11 mouse cellular contexts compared by ENCODE assay signal in the genomic region with DNA sequence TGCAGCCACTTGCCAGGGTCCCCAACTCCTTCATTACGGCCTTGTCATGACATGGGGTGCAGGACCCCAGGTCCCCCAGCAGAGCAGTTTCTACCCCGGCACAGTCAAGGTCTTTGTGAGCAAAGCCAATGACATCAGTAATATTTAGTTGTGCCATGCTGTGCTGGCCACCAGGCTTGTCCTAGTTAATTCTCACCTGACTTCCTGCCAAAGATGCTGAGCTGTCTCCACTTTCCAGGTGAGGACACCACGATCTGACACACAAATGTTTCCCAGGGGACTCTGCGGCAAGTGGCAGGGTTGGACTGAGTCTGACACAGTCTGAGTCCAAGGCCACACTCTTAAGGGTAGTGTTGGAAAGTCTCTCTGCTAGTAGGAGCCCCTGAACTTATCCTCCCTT. TPM values are rescaled to one million over a fixed set of nuclear protein-coding genes. Genes with fewer than 3 reads are reported as not detected.
DNase-seq lines count a peak whose midpoint lies in the region; ATAC-seq and TF ChIP-seq lines count a peak whose summit lies in the region.
"Had no signal": no experiment of that assay in that cellular context is flagged by ENCODE, and none has a peak within 500 bp of the region (broad histone marks: within the 10 kb centered on the region; RNA-seq: fewer than 3 reads in every experiment).

A gene (plus strand): TSS at position 173 of the 400 bp plus-strand sequence.

- H3K4me1 ChIP-seq in hindbrain, embryonic 16.5 days (ENCODE audit: control insufficient read depth, insufficient read depth, low read depth, low read length) = peaks cover 4% of the 10 kb centered on the region
- H3K4me1 ChIP-seq in midbrain, embryonic 16.5 days (ENCODE audit: control insufficient read depth, insufficient read depth, low read length) = peaks cover 2% of the 10 kb centered on the region; the same call in 1 of the 2 replicates
- H3K4me1 ChIP-seq: liver, embryonic 13.5 days had no signal

- peaks cover 12% of the 10 kb centered on the region for H3K27me3 ChIP-seq in hindbrain, embryonic 16.5 days (replicated peaks; ENCODE audit: control insufficient read depth, insufficient read depth, low read length)
- H3K27me3 ChIP-seq in midbrain, embryonic 16.5 days (ENCODE audit: control insufficient read depth, insufficient read depth, low read depth, low read length) = peaks cover 4% of the 10 kb centered on the region; the same call in 1 of the 2 replicates

- intact Hi-C loops in left cerebral cortex, adult 2 months (cut with DNase I) = no loop called here

- H3K9me3 ChIP-seq in hindbrain, embryonic 16.5 days (ENCODE audit: control insufficient read depth, low read length) = no peaks in the 10 kb centered on the region
- no peaks in the 10 kb centered on the region for H3K9me3 ChIP-seq in midbrain, embryonic 16.5 days (replicated peaks; ENCODE audit: control insufficient read depth, low read length, poor library complexity, severe bottlenecking)
- H3K9me3 ChIP-seq: liver, embryonic 13.5 days had no signal

- ATAC-seq in cerebellum, adult (ENCODE audit: insufficient number of reproducible peaks, low FRiP score, low TSS enrichment) = peak; percentile 47
- no peak for ATAC-seq in hindbrain, embryonic 16.5 days
- ATAC-seq in midbrain, embryonic 16.5 days = no peak

- H3K27ac ChIP-seq in left cerebral cortex, adult 2 months = no peak within 1 kb of the TSS
- no peak within 1 kb of the TSS for H3K27ac ChIP-seq in hindbrain, embryonic 16.5 days (ENCODE audit: low read depth, low read length)
- H3K27ac ChIP-seq in midbrain, embryonic 16.5 days (ENCODE audit: low read length) = no peak within 1 kb of the TSS
- H3K27ac ChIP-seq: liver, embryonic 13.5 days had no signal

- WGBS in hindbrain, embryonic 16.5 days = 84% methylated on average over 4 of the region's 4 CpGs
- WGBS in midbrain, embryonic 16.5 days = 84% methylated on average over 4 of the region's 4 CpGs

- no peaks in the 10 kb centered on the region for H3K36me3 ChIP-seq in hindbrain, embryonic 16.5 days (ENCODE audit: control insufficient read depth, insufficient read depth, low read length)
- H3K36me3 ChIP-seq in midbrain, embryonic 16.5 days (ENCODE audit: control insufficient read depth, insufficient read depth, low read length) = no peaks in the 10 kb centered on the region
- H3K36me3 ChIP-seq: liver, embryonic 13.5 days had no signal

- TF ChIP-seq CTCF in left cerebral cortex, adult 2 months (IDR thresholded peaks at IDR 0.05) = no peak

- DNase-seq in cerebellum, postnatal 4 days (ENCODE audit: low spot score in 2 of 2) = no peak
- DNase-seq in left cerebral cortex, adult 2 months (ENCODE audit: extremely low spot score in 1 of 2, low spot score in 2 of 2) = no peak
- DNase-seq in left cerebral cortex, adult 11 months (ENCODE audit: low spot score) = no peak
- no peak for DNase-seq in heart, adult 18-20 months
- DNase-seq in lung, postnatal 10 days = no peak
- DNase-seq: kidney, postnatal 25 days; liver, embryonic 13.5 days; right cerebral cortex, postnatal 14 days had no signal

- no peak within 1 kb of the TSS for H3K9ac ChIP-seq in hindbrain, embryonic 16.5 days (ENCODE audit: low read depth, low read length)
- H3K9ac ChIP-seq in midbrain, embryonic 16.5 days (ENCODE audit: low read depth, low read length) = no peak within 1 kb of the TSS
- H3K9ac ChIP-seq: liver, embryonic 13.5 days had no signal

- H3K4me2 ChIP-seq in hindbrain, embryonic 16.5 days (ENCODE audit: low read length) = no peak within 1 kb of the TSS
- H3K4me2 ChIP-seq in midbrain, embryonic 16.5 days (ENCODE audit: low read length) = no peak within 1 kb of the TSS
- H3K4me2 ChIP-seq: liver, embryonic 13.5 days had no signal

- no peak within 1 kb of the TSS for H3K4me3 ChIP-seq in left cerebral cortex, adult 2 months
- no peak within 1 kb of the TSS for H3K4me3 ChIP-seq in hindbrain, embryonic 16.5 days (ENCODE audit: low read length)
- H3K4me3 ChIP-seq in midbrain, embryonic 16.5 days (ENCODE audit: low read depth, low read length) = no peak within 1 kb of the TSS
- H3K4me3 ChIP-seq: liver, embryonic 13.5 days had no signal

RNA-seq across cellular contexts. Expression of the gene that starts here (rescaled TPM):
- 10 to 100 TPM; 58.0 to 61.5 TPM for total RNA-seq in left cerebral cortex, adult 2 months (2021)
- 10.8 and 17.7 TPM in 2 replicates for polyA plus RNA-seq in hindbrain, embryonic 16.5 days (2015; fragmentation: Nextera tagmentation; extraction: Ambion mirVana)
- 17.9 and 20.6 TPM in 2 replicates for polyA plus RNA-seq in midbrain, embryonic 16.5 days (2015; fragmentation: Nextera tagmentation; extraction: Ambion mirVana)
- under 1 TPM in 1 of 2 experiments, not detected in 1; 0.28 TPM for total RNA-seq in heart, adult 18-20 months (2021)
- polyA plus RNA-seq: liver, embryonic 13.5 days had no signal

Comparison
In these comparisons a context has a peak if more than half of its experiments do, and no peak if none do; other contexts are left out.
1. RNA of the gene that starts here (total RNA-seq): 58.0 to 61.5 TPM in left cerebral cortex, adult 2 months; 0.28 TPM in heart, adult 18-20 months; every median in the first group is over 10 times any median in the second.